Mouse (Mus musculus) thymus, adult 18-20 months (tissue): ENCODE results near the gene Mnx1.

Source experiments
- DNase-seq, 2 experiments: peaks; one replicate each; pipeline ENCODE4 v3.0.0; 2022; ENCODE audit warnings: mixed read lengths in 2 of 2

The Mnx1 gene

GRCm38 (mm10) chr5:29478208-29479197 is at the start of gene Mnx1:
Mnx1 (minus strand) TSS chr5:29478470.
- DNase-seq, result no peak

- no peak for DNase-seq
Observed at GRCm38 (mm10) chr5:29516432-29516831, 38.2 kb upstream of the Mnx1 start.

DNA sequence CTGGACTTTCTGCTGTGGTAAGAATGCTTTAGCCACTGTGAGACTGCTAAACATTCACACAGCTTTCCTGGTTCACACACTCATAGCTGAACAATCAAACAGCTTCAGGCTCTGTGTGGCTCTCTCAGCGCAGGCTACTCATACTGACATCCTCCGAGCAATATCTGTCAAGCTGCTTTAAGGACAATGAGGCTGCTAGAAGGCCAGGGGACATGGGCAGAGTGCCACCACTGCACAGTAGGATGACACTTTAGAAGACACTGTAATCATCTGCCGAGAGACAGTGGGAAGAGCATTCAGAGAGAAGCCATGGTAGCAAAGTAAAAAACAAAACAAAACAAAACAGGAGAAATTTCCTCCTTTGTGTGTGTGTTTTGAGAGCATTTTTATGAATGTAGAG is 37.6 kb upstream of the Mnx1 start:
- no peak for DNase-seq

DNA sequence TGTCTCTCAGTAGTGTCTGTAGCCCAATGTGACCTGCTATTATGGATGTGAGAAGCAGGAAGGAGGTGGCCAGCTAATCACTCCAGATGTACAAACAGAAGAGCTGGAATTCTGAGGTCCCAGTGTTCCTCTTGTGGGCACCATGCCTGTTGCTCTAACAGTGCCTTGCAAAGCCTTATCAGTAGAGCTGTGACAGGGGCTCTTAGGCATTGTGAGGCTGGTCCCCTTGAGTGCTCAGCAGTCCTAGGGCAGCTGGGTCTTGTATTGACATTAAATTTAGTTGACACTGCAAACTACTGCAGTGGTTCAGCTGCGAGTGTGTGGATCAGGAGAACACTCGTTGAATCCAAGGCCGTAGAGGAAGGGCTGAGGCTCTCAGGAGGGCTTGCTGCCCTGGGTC is 28.7 kb upstream of the Mnx1 start:
- no peak for DNase-seq

GRCm38 (mm10) chr5:29487321-29487720 is 9.1 kb upstream of the Mnx1 start:
- DNase-seq, result no peak

DNA sequence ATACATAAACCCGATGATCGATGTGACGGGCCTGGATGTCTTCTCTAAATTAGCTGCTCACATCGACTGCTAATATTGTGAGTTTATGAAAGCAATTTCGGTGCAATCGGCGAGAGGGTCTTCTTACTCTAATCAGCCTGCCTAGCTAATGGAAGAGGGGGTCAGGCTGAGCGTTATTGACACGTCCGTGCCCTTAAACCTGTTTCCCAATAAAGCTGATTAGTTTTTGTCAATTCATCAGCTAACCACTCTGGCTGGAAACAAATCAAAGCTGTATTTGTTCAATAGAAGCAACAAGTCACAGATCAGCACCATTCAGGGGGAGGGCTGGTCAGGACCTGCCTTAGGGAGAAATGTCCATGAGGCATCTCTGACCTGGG is 7.7 kb upstream of the Mnx1 start:
- no peak for DNase-seq

GRCm38 (mm10) chr5:29484965-29485940 is 7.0 kb upstream of the Mnx1 start:
- no peak for DNase-seq

DNA sequence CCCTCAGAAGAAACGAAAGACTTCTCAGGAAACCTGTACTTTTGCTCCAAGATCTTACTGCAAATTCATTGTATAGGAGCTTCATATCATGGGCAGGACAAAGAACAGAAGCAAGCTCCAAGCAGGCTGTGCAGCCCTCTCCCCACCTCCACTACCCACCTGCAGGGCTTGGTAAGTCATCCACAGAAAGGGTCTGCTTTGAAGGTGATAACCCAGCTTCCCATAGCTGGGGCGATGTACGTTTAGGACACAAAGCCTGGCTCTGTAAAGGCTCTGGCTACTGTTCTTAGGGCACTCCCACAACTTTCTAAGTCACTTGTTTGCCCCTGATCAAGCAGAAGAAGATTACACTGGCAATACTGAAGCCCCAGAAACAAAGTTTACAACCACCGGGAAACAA is 5.5 kb upstream of the Mnx1 start:
- DNase-seq, result no peak

GRCm38 (mm10) chr5:29479198-29479593 is 926 bp upstream of the Mnx1 start:
- DNase-seq, result no peak

- no peak for DNase-seq
Observed at GRCm38 (mm10) chr5:29477474-29478207, 629 bp downstream of the Mnx1 start.

DNA sequence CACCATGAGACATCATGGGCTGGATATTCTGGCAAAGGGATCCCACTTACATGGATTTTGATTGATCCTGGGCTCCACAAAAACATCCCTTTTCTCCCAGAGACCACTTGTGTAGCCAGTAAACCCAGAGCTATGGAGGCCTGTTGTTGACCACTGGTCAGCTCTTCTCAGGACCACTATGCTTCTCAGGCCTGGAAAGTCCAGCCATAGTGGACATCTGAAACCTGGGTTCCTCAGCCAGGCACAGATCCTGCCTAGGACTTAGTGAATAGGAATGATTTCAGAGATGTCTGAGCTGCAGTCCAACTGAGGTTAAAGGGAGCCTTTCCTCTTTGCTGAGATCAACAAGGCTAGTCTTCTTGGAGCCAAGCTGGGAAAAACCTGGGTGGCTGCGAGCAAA is 2.2 kb downstream of the Mnx1 start:
- DNase-seq, result no peak

DNA sequence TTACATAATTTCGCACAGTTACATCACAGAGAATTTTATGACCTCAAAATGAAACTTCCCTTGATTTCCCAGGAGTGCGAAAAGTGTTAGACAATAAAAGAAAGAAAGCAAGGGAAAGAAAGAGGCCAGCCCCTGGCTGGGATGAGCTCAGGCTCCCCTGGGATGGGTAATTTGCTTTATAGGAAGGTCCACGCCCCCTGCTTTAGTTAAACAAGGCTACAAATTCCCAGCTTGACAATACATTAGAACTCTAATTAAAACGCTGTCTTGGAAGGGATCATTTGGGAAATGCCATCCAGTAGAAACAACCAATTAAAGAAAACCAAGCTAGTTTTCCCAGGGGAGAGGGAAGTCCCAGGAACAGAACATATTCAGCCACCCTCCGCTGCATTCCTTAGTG is 2.7 kb downstream of the Mnx1 start:
- no peak for DNase-seq

GRCm38 (mm10) chr5:29475041-29475440 is 3.2 kb downstream of the Mnx1 start:
- no peak for DNase-seq

- no peak for DNase-seq
Observed at GRCm38 (mm10) chr5:29474246-29474960, 3.9 kb downstream of the Mnx1 start.

DNA sequence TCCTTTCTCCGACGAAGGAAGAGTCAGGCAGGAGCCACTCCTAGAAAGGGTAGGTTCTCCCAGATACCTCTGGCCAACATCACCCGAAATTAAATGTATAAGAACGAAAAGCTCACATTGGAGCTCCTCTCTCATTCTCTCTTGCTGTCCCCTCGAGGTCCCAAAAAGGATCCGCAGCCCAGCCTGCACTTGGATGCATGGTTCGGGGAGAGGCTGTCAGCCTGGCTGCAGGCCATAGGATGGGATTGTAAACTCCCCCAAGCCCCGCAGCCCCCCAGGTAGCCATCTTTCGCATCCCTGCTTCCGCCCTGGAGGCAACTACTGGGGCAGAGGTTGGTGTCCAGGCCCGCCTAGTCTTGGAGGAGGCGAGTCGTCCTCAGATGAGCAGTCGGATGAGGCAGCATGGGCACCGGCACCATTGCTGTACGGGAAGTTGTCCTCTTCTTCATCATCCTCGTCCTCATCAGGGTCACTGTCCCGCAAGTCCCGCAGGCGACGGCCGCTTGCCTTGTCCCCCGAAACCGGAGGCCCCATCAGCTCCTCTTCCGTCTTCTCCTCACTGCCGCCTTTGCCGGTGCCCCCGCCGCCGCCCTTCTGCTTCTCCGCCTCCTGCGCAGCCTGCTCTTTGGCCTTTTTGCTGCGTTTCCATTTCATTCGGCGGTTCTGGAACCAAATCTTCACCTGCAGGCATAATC is 4.6 kb downstream of the Mnx1 start:
- DNase-seq, result no peak

GRCm38 (mm10) chr5:29471855-29472665 is 6.2 kb downstream of the Mnx1 start:
- no peak for DNase-seq

DNA sequence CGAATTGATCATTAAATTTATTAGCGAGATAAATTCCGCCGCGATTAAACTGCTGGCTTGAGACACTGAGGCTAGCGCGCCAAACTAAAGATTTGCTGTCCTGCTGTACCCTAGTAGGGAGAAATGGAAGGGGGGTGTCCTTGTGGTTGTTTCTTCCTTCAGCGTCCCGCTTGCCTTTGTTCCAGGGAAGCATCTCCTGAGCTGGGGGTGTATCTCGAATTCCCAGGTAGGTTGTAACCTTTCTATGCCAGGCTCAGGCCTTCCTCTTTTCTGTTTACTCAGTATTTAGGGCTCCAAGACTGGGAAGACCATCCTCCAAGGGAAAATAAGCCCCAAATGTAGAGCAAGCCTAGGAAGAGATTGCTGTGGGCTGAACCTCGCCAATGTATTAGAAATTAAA is 6.9 kb downstream of the Mnx1 start:
- no peak for DNase-seq

GRCm38 (mm10) chr5:29470851-29471394 is 7.3 kb downstream of the Mnx1 start:
- no peak for DNase-seq

GRCm38 (mm10) chr5:29470271-29470670 is 8.0 kb downstream of the Mnx1 start:
- no peak for DNase-seq

GRCm38 (mm10) chr5:29469501-29469900 is 8.8 kb downstream of the Mnx1 start:
- no peak for DNase-seq
